Mouse (Mus musculus) R1 (cell line): ENCODE measurements at regions not wholly inside any gene's neighbourhood (a gene's known extent, or its start where the extent isn't known, plus 50 kb on each side); places are given as distances from the start of the nearest gene placed in this dataset.

Experiments used
- DNase-seq: peaks from one replicate; pipeline ENCODE4 v3.0.0-alpha.2; 2018; ENCODE audit warnings: low read depth, low spot score

DNA sequence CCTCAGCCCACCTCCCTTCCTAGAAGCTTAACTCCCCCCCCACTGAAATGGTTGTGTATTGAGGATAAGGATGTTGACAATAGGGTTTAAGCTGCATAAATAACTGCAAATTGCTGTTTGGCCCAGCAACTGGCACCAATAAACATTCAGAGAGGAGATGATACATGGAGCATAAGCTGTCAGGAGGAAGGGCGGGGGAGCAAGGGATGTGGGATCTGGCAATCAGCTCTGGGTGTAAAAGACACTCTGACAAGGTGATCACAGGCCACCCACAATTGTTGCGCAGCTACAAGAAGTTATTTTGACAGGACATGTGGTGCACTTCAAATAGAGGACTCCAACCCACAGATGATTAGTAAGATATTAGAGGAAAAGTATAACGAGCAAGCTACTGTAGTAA, 83.8 kb upstream of the Tbc1d5 start:
- DNase-seq = no peak

DNA sequence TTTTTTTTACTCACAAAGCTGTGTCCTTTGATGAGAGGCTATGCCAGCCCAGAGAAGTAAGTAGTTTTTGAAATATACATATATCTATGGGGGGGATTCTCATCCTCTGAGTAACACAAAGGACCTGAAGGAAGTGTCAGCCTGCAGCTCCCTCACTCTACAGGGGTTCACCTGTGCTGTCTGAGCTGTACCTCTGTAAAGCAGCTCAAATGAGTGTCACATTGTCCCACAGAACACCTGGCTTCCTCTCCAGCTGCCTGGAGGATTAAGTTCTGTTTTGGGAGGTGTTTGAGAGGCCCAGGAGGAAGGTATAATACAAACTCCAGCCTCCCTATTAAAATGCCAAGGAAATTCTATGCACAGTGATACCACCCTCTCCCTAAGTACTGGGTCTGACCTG, 83.3 kb upstream of the Tbc1d5 start:
- peak; percentile 64 for DNase-seq

DNA sequence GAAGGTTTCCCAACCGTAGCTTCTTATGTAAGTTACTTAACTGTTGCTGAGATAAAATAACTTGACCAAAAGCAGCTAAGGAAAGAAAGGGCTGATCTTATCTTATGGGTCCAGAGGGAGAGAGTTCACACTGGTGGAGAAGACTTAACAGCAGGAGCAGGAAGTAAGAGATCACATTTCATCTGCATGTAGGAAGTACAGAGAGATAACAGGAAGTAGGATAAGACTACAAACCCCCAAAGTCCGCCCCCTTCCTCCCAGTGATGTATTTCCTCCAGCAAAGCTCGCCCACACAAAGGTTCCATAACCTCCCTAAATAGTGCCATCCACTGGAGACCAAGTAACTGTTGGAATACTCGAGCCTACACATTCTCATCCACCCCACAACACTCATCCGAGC, 79.2 kb upstream of the Tbc1d5 start:
- DNase-seq = no peak

DNA sequence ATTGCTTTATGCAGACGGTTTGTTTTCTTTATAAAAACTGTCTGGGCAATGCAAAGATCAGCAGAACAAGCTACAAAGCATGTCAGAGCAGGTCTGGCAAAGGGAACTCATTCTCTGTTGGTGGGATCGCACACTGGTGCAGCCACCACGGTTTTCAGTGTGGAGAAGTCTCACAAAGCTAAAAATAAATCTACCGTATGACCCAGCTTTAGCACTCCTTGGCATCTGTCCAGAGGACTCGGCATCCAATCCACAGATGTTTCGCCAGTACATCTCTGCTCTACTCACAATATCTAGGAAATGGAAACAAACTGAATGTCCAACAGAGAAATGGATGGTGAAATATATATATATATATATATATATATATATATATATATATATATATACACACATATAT, 69.4 kb upstream of the Tbc1d5 start:
- DNase-seq = no peak

DNA sequence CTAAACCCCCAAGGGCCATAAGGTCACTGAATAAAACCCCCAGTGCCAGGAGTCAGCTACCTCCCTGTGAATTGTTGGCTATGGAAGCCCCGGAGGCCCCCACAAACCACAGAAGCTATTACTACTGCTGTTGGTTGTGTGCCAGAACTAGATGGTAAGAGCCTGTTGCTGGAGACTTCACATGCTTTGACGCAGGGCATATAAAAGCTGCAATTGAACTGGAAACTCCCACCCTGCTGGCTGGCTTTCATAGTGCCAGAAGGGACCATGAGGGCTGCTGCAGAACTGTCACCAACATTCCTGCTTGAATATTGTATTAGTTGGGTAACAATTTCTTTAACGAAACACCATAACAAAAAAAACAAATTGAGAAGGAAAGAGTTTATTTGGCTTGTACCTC, 66.9 kb upstream of the Tbc1d5 start:
- DNase-seq = no peak

DNA sequence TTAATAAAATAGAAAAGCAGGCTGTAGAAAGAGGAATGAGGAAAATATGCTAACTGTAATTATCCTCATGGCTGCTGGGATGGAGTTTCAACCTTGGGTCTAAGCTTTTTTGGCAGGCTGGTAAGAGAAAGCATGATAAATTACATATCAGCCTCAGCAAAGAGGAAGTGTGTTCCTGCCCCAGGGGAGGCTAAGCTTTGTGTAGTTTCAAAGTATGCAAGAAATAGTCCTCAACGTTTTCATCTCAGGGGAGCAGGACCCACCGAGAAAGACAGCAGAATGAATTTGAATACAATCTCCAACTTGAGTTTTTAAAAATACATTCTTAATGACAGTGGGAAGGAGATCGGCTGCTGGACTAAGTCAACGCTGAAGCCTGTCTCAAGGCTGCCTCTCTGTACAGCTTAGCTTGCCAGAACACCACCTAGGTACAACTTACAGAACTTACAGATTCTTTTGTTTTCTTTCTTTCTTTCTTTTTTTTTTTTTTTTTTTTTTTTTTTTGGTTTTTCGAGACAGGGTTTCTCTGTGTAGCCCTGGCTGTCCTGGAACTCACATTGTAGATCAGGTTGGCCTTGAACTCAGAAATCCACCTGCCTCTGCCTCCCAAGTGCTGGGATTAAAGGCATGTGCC, 61.3 kb upstream of the Tbc1d5 start:
- no peak for DNase-seq

DNA sequence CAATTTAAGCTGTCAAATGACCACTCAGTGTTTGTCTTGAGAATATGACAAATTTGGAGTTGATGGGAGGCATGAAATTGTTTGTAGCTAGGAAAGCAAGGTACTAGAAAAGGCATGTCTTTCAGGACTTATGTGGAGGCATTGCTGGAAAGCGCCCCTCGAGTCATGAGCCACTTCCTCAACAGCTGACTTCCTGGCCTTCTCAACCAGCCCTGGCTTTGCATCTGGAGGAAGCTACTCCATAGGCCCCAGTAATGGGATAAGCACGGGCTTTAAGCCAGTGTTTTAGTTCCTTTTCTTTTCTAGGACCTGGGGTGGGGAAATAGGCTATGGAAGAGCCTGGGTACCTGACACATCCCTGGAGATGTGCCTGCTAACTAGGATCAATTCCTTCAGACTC, 60.3 kb upstream of the Tbc1d5 start:
- DNase-seq = no peak
